Mouse (Mus musculus) liver, embryonic 14.5 days (tissue): ENCODE measurements around the gene Ftsj3. TPM values are rescaled to one million over a fixed set of nuclear protein-coding genes. Genes with fewer than 3 reads are reported as not detected.
"Not testable (repeated sequence)": the region's sequence is repeated elsewhere in the genome, so short reads cannot be mapped to it uniquely, and the experiment has no call there.

ENCODE experiments used
- ATAC-seq: fragments of 200-750 bp; cut with Nextera tagmentation; 2 replicates; pipeline ENCODE4 v1.8.0; 2017; ENCODE audit warnings: moderate number of reproducible peaks, mild to moderate bottlenecking, moderate library complexity; ENCODE audit not compliant: insufficient read depth
- DNase-seq, 3 experiments: peaks; one replicate each; pipeline ENCODE4 v3.0.0-alpha.2; 2012 to 2013; ENCODE audit warnings: low read depth in 3 of 3, low spot score in 3 of 3
- H3K27ac ChIP-seq: fragments of 300-500 bp; sonication (generic); 2 replicates; pipeline ENCODE4 v1.5.1; 2014; ENCODE audit warnings: moderate library complexity, mild to moderate bottlenecking, control low read depth, inconsistent platforms
- H3K27me3 ChIP-seq: fragments of 300-500 bp; sonication (generic); 2 replicates; pipeline ENCODE4 v1.6.1; 2014; ENCODE audit warnings: mild to moderate bottlenecking, low read length, moderate library complexity; ENCODE audit not compliant: control insufficient read depth, insufficient read depth
- H3K36me3 ChIP-seq: fragments of 300-500 bp; sonication (generic); replicated peaks from 2 replicates; pipeline ENCODE4 v1.6.1; 2014; ENCODE audit warnings: low read depth; ENCODE audit not compliant: control insufficient read depth, insufficient read depth
- H3K4me1 ChIP-seq, 2 experiments: fragments of 200-500 bp in 1 of 2; fragments of 300-500 bp in 1 of 2; sonication (generic) in 1 of 2; replicated peaks; 2 replicates each; pipeline ENCODE4 v1.6.1; 2012 to 2014; ENCODE audit warnings: antibody characterized with exemption in 1 of 2, inconsistent platforms in 1 of 2, low read length in 1 of 2; ENCODE audit not compliant: control insufficient read depth in 2 of 2, insufficient read depth in 2 of 2
- H3K4me2 ChIP-seq: fragments of 300-500 bp; sonication (generic); 2 replicates; pipeline ENCODE4 v1.6.1; 2014; ENCODE audit warnings: low read depth, mild to moderate bottlenecking, control low read depth, moderate library complexity
- H3K4me3 ChIP-seq, 2 experiments: fragments of 200-500 bp in 1 of 2; fragments of 300-500 bp in 1 of 2; sonication (generic) in 1 of 2; 2 replicates each; pipeline ENCODE4 v1.5.1; 2012 to 2014; ENCODE audit warnings: low read depth in 2 of 2, low read length in 2 of 2, mild to moderate bottlenecking in 2 of 2, control low read depth in 1 of 2, inconsistent platforms in 1 of 2, moderate library complexity in 1 of 2; ENCODE audit not compliant: insufficient read depth in 1 of 2
- H3K9ac ChIP-seq: fragments of 300-500 bp; sonication (generic); replicated peaks from 2 replicates; pipeline ENCODE4 v1.6.1; 2014; ENCODE audit warnings: mild to moderate bottlenecking, control low read depth, moderate library complexity
- H3K9me3 ChIP-seq: fragments of 300-500 bp; sonication (generic); 2 replicates; pipeline ENCODE4 v1.6.1; 2016; ENCODE audit warnings: low read length, mixed read lengths; ENCODE audit not compliant: control insufficient read depth
- CTCF ChIP-seq: IDR thresholded peaks from 2 replicates; pipeline ENCODE4 v1.5.1; 2016; ENCODE audit warnings: antibody characterized with exemption, low read depth, control low read depth
- EP300 ChIP-seq: IDR thresholded peaks from 2 replicates; pipeline ENCODE4 v1.6.1; 2016; ENCODE audit warnings: antibody characterized with exemption, low read depth
- WGBS: fragments of 180-500 bp; shearing (Covaris S2); extraction: QIAGEN DNeasy Blood & Tissue Kit; methylation state at CpG from one replicate; pipeline ENCODE4 v1.1.7; 2014; ENCODE audit not compliant: insufficient replicate concordance; 5-methylcytosine and 5-hydroxymethylcytosine counted together
- polyA plus RNA-seq, 2 experiments: library from polyadenylated mRNA; depleted of rRNA in 1 of 2; stranded (reverse) in 1 of 2; unstranded in 1 of 2; fragments of >200 nt; fragmentation: Nextera tagmentation in 1 of 2; extraction: Ambion mirVana in 1 of 2; gene quantifications; 2 replicates each; pipeline versions ENCODE4 v1.2.1 to v1.2.3; 2012 to 2014

Ftsj3 gene
- polyA plus RNA-seq, 2 experiments: 25.7 to 36.8 TPM

DNA sequence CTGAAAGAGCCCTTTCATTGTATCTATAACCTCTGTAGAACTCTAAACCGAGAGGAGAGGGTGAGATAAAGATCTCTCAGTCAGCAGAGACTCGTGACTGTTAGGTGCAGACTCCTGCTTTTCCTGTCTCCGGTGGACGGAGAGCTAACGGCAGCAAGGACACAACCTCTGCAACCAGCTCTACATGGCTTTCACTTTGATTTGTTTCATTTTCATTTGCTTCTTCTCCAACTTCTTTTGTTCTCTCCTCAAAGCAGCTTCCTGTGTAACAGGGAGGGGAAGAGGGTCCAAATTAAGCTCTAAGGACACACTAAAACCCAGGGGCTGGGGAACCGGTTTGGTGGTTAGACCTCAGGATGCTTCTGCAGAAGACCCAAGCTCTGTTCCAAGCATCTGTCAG, 55.1 kb downstream of the Ftsj3 start:
- TF ChIP-seq EP300 (no peak), CTCF (no peak)
- Histone ChIP-seq H3K9ac (no peak overlapping the region), H3K4me3 (no peak overlapping the region), H3K4me1 (peaks cover 5 to 23% of the 10 kb centered on the region in 2 experiments), H3K27me3 (no peaks in the 10 kb centered on the region), H3K36me3 (peaks cover 50% of the 10 kb centered on the region), H3K9me3 (no peaks in the 10 kb centered on the region), H3K4me2 (no peak overlapping the region), H3K27ac (no peak overlapping the region)
- DNase-seq (no peak), ATAC-seq (no peak)
- 45% methylated on average over 6 of the region's 6 CpGs for WGBS

DNA sequence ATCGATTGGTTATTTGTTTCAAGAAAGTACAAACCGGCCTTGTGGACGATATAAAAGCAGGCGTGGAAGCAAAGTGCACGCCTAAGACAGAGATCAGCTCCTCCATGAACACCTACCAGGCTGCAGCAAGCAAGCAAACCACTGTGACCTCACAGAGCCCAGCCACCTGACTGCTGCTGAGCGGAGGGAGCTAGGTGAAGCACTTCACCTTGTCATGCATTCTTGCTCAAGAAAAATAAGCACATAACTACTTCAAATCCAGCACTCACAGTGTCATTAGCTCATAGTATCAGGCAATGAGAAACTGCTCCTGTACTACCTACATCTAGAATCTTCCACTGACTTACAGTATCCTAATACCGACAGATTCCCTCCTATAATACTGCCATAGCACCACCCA, 55.9 kb downstream of the Ftsj3 start:
- not testable (repeated sequence) for H3K4me2 ChIP-seq, DNase-seq, H3K27ac ChIP-seq, H3K4me3 ChIP-seq, H3K9ac ChIP-seq, H3K27me3 ChIP-seq, H3K9me3 ChIP-seq, ATAC-seq
- Histone ChIP-seq H3K36me3 (peaks cover 44% of the 10 kb centered on the region), H3K4me1 (peaks cover 5 to 23% of the 10 kb centered on the region in 2 experiments)
- 84% methylated on average over 7 of the region's 7 CpGs for WGBS

Other genes with a start within 250 kb of the Ftsj3 start
- 0.01 TPM in 2 replicates for gene Kcnh6, start 248.0 kb downstream of the Ftsj3 start, polyA plus RNA-seq (2012; rRNA removed)
- gene Kcnh6, start 248.0 kb downstream of the Ftsj3 start, polyA plus RNA-seq (2014; fragmentation: Nextera tagmentation; extraction: Ambion mirVana): not detected in 2 replicates
- gene Dcaf7, start 219.2 kb downstream of the Ftsj3 start, polyA plus RNA-seq (2012; rRNA removed): 15.4 and 15.5 TPM in 2 replicates
- gene Dcaf7, start 219.2 kb downstream of the Ftsj3 start, polyA plus RNA-seq (2014; fragmentation: Nextera tagmentation; extraction: Ambion mirVana): 21.6 and 25.9 TPM in 2 replicates
- gene Taco1, start 190.0 kb downstream of the Ftsj3 start, polyA plus RNA-seq (2012; rRNA removed): 7.3 and 10.0 TPM in 2 replicates
- 4.8 and 5.2 TPM in 2 replicates for gene Taco1, start 190.0 kb downstream of the Ftsj3 start, polyA plus RNA-seq (2014; fragmentation: Nextera tagmentation; extraction: Ambion mirVana)
- gene Map3k3, start 171.5 kb downstream of the Ftsj3 start, polyA plus RNA-seq (2012; rRNA removed): 5.2 and 5.5 TPM in 2 replicates
- gene Map3k3, start 171.5 kb downstream of the Ftsj3 start, polyA plus RNA-seq (2014; fragmentation: Nextera tagmentation; extraction: Ambion mirVana): 3.8 and 5.4 TPM in 2 replicates
- gene Gm10840, start 95.2 kb downstream of the Ftsj3 start, polyA plus RNA-seq (2012; rRNA removed): not detected in 2 replicates
- not detected in 2 replicates for gene Gm10840, start 95.2 kb downstream of the Ftsj3 start, polyA plus RNA-seq (2014; fragmentation: Nextera tagmentation; extraction: Ambion mirVana)
- 17.3 and 26.7 TPM in 2 replicates for gene Limd2, start 95.2 kb downstream of the Ftsj3 start, polyA plus RNA-seq (2012; rRNA removed)
- 57.8 and 59.4 TPM in 2 replicates for gene Limd2, start 95.2 kb downstream of the Ftsj3 start, polyA plus RNA-seq (2014; fragmentation: Nextera tagmentation; extraction: Ambion mirVana)
- gene Strada, start 53.9 kb downstream of the Ftsj3 start, polyA plus RNA-seq (2012; rRNA removed): 9.1 and 9.4 TPM in 2 replicates
- gene Strada, start 53.9 kb downstream of the Ftsj3 start, polyA plus RNA-seq (2014; fragmentation: Nextera tagmentation; extraction: Ambion mirVana): 6.9 and 8.8 TPM in 2 replicates
- 11.6 and 19.0 TPM in 2 replicates for gene Ccdc47, start 39.7 kb downstream of the Ftsj3 start, polyA plus RNA-seq (2012; rRNA removed)
- gene Ccdc47, start 39.7 kb downstream of the Ftsj3 start, polyA plus RNA-seq (2014; fragmentation: Nextera tagmentation; extraction: Ambion mirVana): 27.5 and 29.2 TPM in 2 replicates
- gene Ddx42, start 39.2 kb downstream of the Ftsj3 start, polyA plus RNA-seq (2012; rRNA removed): 7.8 and 13.5 TPM in 2 replicates
- 20.7 and 22.8 TPM in 2 replicates for gene Ddx42, start 39.2 kb downstream of the Ftsj3 start, polyA plus RNA-seq (2014; fragmentation: Nextera tagmentation; extraction: Ambion mirVana)
- 59.6 and 107 TPM in 2 replicates for gene Psmc5, start 75 bp upstream of the Ftsj3 start, polyA plus RNA-seq (2012; rRNA removed)
- gene Psmc5, start 75 bp upstream of the Ftsj3 start, polyA plus RNA-seq (2014; fragmentation: Nextera tagmentation; extraction: Ambion mirVana): 123 and 132 TPM in 2 replicates
- gene Smarcd2, start 16.9 kb upstream of the Ftsj3 start, polyA plus RNA-seq (2012; rRNA removed): 38.8 and 39.1 TPM in 2 replicates
- 23.9 and 29.0 TPM in 2 replicates for gene Smarcd2, start 16.9 kb upstream of the Ftsj3 start, polyA plus RNA-seq (2014; fragmentation: Nextera tagmentation; extraction: Ambion mirVana)
- 0.17 and 0.20 TPM in 2 replicates for gene Tcam1, start 20.6 kb upstream of the Ftsj3 start, polyA plus RNA-seq (2012; rRNA removed)
- gene Tcam1, start 20.6 kb upstream of the Ftsj3 start, polyA plus RNA-seq (2014; fragmentation: Nextera tagmentation; extraction: Ambion mirVana): 0.09 and 0.18 TPM in 2 replicates
- not detected in 2 replicates for gene Gh, start 45.8 kb upstream of the Ftsj3 start, polyA plus RNA-seq (2012; rRNA removed)
- gene Gh, start 45.8 kb upstream of the Ftsj3 start, polyA plus RNA-seq (2014; fragmentation: Nextera tagmentation; extraction: Ambion mirVana): not detected in 2 replicates
- 3.1 and 3.7 TPM in 2 replicates for gene Cd79b, start 58.7 kb upstream of the Ftsj3 start, polyA plus RNA-seq (2012; rRNA removed)
- 4.5 and 4.9 TPM in 2 replicates for gene Cd79b, start 58.7 kb upstream of the Ftsj3 start, polyA plus RNA-seq (2014; fragmentation: Nextera tagmentation; extraction: Ambion mirVana)
- 0.01 and 0.02 TPM in 2 replicates for gene Scn4a, start 97.2 kb upstream of the Ftsj3 start, polyA plus RNA-seq (2012; rRNA removed)
- not detected in 2 replicates for gene Scn4a, start 97.2 kb upstream of the Ftsj3 start, polyA plus RNA-seq (2014; fragmentation: Nextera tagmentation; extraction: Ambion mirVana)
- not detected in 2 replicates for gene Prr29, start 109.4 kb upstream of the Ftsj3 start, polyA plus RNA-seq (2012; rRNA removed)
- gene Prr29, start 109.4 kb upstream of the Ftsj3 start, polyA plus RNA-seq (2014; fragmentation: Nextera tagmentation; extraction: Ambion mirVana): not detected in 2 replicates
- 9.4 and 13.0 TPM in 2 replicates for gene Icam2, start 132.0 kb upstream of the Ftsj3 start, polyA plus RNA-seq (2012; rRNA removed)
- 12.1 and 16.3 TPM in 2 replicates for gene Icam2, start 132.0 kb upstream of the Ftsj3 start, polyA plus RNA-seq (2014; fragmentation: Nextera tagmentation; extraction: Ambion mirVana)
- gene Ern1, start 231.8 kb upstream of the Ftsj3 start, polyA plus RNA-seq (2012; rRNA removed): 4.3 and 4.6 TPM in 2 replicates
- gene Ern1, start 231.8 kb upstream of the Ftsj3 start, polyA plus RNA-seq (2014; fragmentation: Nextera tagmentation; extraction: Ambion mirVana): 2.9 and 3.3 TPM in 2 replicates